Mouse (Mus musculus) adrenal gland, adult 2 months (tissue): ENCODE measurements at regions not wholly inside any gene's neighbourhood (a gene's known extent, or its start where the extent isn't known, plus 50 kb on each side); places are given as distances from the start of the nearest gene placed in this dataset.

Source experiments
- DNase-seq: peaks from one replicate; pipeline ENCODE4 v3.0.0; 2021

DNA sequence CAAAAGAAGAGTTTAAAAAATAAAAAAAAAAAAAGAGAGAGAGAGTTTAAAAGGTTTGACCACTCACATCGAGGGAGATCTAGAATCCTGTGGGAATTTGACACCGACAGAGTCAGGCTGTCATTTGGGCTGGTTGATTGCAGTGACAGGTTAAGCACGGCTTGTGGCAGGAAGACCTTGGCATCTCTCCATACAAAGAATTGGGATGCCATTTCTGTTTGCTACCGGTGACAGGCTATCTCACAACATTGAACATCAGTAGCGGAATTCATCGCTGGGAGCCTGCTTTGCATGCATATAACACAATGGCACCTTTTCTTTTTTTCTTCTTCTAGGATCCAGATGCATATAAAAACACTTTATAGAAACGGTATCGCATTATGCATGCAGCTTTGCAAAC, 53.7 kb upstream of the Gm26657 start:
- DNase-seq, result no peak

DNA sequence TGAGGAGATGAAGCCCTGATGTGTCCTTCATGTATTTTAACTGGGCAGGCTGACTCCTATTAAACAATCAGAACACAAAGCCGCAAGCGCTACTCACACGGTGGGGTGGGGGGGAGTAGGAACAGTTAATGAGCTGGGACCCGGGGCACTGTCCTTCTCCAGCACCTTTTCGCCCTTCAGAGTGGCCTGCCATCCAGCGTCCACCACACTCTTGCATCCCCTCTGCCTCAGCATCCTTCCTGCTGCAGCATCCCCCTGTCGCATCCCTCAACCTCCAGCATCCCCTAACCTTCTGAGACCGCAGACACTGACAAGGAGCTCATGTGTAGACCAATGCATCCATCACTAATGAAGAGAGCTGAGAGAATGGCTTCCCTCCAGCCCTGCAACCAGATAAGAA, 54.2 kb upstream of the Gm26657 start:
- DNase-seq, result no peak

DNA sequence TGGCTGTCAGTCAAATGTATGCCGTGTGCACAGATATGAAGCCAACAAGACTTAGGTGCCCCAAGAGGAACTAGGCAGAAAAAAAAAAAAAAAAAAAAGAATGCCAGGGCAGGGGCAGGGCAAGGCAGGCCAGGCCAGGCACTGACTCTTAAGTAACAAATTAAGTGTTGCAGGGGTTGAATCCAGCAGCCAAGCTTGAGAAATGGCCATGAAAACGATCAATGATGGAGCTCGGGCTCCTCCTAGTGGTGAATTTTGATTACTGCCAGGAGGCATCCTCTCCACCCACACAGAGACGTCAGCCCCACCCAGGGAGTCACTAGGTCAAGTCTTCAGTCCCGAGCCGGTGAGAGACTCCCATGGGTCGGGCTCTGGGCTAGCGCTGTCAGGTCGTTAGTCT, 54.7 kb upstream of the Gm26657 start:
- peak; percentile 92 for DNase-seq

DNA sequence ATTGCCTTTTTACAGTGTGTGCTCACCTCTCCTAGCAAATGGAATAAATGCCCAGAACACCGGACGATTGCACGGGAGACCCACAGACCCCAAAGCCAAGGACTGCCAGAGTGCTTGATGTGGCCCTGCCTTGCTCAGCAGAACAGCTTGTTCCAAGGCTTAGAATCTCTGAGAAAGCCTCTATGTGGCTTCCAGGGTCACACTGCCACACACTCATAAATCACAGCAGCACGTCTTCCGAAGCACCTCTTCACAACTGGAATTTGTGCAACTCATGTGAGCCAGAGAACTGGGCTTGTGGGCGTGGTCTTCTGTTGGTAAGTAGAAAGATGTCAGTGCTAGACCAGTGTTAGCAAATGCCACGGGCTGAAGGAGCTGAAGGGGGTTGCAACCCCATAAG, 55.8 kb upstream of the Gm26657 start:
- DNase-seq, result peak; percentile 49

DNA sequence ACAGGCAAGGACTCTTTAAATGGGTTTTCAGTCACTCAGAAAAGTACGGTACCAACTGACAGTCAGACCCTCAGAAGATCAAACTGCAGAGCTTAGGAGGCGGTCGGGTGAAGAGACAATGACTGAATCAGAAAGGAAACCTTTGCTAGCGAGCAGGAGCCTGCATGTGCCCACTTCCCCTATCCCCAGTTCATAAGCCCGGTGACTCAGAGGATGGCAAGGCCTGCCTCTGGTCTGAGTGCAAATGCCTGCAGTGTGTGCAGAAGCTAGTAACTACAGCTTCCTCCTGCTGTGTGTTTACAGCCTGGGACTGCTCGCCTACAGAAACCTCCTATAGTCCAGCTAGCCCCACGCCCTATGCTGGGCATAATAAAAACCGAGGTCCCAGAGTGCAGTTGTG, 58.7 kb upstream of the Gm26657 start:
- no peak for DNase-seq

DNA sequence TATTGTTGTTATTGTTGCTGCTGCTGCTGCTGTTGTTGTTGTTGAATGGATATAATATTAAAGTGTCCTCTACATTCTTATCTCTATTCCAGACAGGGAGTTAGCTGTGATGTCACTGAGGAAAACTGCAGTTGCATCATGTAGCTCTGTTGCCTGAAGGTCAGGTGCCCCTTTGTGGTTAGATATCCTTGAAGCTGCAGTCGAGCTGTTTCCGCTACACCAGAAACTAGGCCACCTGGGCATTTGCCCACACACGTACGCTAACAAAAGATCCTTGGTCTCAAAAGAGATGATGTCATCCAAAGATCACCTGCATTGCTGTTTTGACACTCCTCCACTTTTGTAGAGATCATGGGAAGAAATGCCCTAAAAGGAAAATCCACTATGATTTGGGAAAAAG, 66.0 kb upstream of the Gm26657 start:
- DNase-seq, result peak; percentile 74

DNA sequence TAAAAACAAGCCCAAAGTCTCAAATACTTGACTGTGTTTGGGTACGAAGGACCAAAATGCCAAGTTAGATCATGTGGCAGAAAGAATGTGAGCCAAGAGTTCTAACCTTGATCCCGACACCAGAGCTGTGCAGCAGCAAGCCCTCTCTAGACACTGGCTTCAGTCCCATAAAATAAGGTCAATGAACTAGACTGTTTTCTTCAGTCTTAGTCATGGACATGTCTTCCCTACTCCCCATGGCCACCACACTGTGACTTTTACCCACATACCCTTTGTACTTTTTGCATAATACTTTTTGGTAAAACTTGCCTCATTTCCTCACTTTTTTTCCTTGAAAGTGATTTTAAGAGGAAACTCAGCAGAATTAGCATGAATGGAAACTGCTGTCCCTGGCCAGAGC, 74.9 kb upstream of the Gm26657 start:
- peak; percentile 58 for DNase-seq

DNA sequence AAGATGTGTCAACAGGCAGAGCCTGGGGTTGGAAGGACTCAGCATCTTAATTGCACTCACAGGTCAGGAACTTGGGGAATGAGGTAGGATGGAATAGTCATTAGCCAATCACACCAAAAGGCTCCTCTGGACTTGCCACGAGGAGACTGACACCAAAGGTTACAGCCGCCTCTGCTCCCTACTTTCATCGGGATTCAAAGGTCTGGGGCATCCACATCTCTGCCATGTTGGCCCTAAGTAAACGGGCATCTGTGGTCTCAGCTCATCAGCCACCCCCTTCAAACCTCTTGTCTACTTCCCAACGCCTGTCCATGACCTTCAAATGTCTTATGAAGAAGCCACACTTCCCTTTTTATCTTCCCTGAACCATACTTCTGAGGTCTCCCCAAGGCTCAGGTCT, 78.1 kb upstream of the Gm26657 start:
- no peak for DNase-seq

DNA sequence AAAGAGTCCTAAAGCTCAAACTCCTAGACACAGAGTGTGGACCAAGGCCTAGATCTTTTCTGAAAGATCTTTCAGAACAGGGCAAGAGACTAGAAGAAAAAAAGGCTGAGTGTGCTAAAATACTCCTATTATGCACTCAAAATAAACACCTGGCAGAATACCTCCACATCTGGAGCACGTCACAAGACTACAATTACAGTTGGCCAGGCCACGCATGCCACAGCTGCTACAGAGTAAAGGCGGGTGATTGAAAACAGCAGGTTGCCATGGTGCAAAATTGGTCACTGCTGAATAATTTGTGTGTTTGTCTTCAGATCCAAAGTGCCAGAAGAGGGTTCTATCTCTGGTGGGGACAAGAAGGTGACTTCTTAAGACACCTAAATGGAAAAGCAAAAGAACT, 82.8 kb upstream of the Gm26657 start:
- DNase-seq, result no peak

DNA sequence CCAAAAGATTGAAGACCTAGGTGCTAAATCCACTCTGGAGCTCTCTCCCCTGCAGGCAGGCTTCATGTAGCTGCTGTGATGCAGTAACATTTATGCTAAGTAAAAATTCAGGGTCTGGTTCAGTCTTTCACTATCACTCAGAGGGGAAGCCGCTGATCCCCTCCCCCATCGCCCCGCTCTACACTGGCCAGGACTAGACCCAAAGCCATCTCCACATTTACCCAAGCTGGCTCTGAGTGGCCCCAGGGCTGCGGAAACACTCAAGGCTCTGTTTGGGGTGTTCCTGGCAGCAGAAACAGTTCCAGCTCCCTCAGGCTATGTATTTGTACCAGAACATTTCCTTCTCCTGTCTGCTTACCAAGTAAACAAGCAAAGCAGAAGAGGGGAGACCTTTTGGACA, 85.5 kb upstream of the Gm26657 start:
- DNase-seq, result no peak

DNA sequence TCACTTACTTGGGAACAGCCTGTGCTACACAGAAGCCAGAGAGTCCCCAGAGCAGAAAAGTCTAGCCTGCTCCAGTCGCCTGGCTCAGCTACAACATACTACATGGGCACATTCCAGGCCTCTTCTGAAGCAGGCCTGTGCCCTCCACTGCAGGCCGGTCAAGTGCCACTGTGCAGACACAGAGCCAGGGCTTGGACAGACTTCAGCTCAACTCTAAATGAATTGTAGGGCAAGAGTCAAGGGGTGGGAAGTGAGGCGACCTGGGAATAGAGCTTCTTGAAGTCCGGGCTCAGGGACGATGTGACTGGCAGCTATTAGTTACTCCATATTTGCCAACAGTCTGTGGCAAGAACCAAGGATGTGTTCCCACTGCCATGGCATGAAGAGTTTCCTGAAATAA, 87.1 kb upstream of the Gm26657 start:
- DNase-seq, result peak; percentile 53

DNA sequence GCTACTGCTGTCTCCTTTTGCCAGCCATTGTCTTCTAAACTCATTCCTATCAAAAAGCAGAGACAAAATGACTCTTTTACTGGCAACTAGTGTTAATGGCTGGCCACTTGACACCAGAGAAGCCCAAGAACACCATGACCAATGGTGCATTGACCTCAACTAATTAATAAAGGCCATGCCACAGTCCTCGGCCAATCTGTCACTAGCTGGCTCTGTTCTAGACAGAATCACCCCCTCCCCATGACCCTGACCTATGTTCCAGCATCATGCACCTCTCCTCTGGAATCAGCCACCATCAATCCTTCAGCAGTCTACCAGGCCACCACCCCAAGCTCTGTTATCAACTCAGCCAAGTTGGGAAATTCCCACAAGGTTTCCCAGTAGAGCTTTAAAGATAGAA, 90.1 kb upstream of the Gm26657 start:
- DNase-seq, result no peak

DNA sequence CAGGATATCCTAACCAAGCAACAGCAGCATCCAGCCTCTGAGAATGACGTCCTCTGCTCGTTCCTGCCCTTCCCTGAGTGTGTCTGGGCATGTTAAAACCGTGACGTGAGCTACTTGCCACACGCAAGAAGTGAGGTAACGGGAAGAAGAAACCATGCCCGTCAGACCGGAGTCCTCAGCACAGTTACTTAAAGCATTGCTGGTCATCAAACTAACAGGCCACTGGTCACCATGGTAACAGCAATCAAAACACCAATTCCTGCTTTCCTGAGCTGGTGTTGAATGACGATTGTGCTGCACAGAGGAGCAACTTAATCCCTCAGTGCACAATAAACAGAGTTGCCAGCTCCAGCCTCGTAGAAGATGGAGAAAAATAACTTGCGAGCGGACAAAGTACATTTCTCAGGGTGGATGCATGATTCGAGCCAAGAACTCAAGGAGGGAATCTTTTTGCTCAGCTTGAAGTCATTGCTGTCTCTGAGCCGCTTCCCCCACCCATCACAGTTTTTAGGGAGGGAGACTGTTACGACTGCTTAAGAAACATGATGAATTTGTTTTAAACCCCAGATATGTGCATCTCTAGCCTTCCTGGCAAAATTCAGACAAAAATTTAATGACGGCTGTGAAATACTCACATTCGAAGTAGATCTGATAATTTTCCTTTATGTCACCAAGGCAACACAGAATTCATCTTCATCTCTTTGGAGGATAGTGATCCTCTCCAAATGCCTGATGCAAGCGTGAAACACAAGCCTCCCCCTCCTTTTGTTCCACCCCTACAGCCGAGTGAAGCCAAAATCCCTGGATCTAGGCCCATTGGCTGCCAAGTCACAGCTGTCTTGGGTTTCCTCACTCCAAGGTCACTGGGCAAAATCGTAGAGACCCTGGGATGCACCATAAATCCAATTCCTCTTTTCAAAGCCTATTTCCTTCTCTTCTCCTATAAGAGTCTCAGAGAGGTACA, 95.6 kb upstream of the Gm26657 start:
- DNase-seq, result peak; percentile 21

DNA sequence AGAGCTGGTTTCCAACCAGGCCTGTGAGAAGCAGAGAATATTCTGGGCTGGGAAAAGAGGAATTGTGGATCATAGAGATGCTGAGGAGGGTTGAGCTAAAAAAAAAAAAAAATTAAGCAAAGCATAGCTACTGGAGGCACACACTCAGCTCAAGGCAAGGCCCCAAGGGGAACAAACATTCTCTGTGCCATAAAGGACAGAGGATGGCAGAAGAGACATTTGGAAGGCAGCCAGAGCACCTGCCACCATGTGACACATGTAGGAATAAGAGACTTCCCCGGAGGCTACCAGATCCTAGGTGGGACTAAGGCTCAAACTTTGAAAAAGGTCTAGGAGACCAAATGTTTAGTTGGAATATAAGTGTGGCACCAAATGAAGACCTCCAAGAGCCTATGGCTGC, 96.4 kb upstream of the Gm26657 start:
- no peak for DNase-seq

DNA sequence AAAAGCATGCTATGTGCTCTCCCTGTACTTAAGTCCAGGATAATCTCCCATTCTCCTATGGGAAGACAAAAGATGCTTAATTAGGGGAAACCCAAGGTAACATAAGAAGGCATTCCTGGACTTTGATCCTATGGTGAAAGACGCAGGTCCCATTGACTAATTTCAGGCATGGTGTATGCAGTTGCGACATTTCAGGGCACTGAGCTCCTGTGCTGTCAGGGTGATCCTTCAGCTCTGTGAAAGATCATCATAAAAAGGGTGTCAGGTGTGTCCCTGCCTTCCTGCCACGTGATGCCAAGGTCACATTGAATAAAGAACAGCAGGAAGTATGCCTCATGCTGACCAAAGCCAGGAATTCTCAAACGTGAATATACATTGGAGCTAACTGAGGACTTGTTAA, 100.2 kb upstream of the Gm26657 start:
- DNase-seq, result no peak

DNA sequence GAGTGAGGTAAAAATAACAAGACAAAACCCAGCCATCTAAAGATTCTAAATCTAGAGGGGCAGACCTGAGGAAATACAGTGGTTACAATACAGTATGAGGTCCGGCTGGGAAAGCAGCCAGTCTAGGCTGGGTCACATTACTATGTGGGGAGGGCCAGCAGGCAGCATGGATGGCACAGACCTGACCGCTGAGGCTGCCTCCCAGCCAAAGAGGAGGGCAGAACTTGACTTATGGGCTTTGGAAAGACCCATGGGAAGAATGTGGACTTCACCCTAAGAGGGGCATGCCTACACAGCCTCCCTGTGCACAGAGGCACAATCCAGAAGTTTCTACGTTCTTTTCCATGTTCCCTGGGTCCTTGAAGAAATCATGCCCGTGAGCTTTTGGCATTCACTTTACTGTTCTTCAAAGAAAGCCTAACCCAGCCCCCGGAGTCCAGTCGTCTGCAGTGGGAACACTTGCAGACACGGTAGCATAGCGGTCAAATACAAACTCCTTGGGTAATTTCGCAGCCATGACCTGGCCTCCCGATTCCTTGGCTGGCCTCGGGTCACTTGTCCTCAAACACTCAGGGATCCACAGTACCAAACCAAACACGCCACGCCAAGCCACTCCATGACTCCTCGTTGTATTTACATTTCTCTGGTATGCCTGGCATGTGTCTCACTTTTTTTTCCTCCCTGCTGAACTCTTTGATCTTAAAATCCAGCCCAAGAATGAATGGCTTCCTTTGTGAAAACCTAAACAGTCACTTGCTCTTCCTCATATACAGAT, 101.0 kb upstream of the Gm26657 start:
- DNase-seq, result peak; percentile 30

DNA sequence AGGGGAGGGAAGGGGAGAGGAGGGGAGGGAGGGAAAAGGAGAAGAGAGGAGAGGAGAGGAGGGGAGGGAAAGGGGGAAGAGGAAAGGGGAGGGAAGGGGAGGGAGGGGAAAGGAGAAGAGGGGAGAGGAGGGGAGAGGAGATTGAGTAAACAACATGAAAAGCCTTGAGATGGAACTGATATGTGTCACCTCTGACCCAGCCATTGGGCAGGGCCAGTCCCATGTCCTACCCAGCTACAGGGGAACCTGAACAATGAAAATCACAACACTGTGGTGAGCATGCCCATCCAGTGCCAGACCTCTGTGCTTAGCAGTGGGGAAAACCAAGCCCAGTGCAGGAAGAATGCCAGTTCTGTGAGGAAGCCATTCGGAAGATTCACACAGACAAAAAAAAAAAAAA, 103.6 kb upstream of the Gm26657 start:
- DNase-seq, result no peak

DNA sequence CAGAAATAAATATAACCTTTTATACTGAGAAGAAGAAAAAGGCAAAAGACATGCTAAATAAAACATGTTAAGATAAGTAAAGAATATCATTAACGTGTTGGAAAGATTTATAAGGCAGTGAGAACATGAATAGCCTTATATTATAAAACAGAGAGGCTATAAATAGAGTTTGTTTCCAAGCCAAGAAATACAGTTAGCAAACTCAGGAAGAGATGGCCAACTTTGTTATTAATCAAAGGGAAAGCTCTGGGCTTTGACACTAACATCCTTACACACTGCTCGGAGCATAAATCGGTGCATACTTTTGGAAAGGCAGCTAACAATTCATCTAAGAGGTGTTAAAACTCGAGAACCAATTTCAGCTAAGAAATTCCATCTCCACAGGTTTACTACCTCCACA, 106.3 kb upstream of the Gm26657 start:
- no peak for DNase-seq

DNA sequence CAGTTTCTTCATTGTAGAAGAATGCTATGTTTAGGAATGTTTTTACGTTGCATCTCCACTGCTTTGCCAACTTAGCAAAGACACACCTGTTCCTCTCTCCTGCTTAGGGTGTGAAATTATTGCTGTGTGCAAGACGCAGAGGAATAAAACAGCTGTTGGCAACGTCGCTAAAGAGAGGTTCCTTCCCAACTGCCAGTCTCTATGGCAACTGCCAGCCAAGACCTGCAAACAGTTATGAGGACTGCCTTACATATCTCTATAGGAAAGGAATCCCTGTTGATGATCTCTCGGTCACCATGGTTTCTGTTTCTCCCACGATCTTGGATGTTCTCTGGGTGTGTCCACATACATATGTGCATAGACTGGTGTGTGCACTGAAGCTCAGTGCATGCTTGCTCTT, 109.6 kb upstream of the Gm26657 start:
- no peak for DNase-seq

DNA sequence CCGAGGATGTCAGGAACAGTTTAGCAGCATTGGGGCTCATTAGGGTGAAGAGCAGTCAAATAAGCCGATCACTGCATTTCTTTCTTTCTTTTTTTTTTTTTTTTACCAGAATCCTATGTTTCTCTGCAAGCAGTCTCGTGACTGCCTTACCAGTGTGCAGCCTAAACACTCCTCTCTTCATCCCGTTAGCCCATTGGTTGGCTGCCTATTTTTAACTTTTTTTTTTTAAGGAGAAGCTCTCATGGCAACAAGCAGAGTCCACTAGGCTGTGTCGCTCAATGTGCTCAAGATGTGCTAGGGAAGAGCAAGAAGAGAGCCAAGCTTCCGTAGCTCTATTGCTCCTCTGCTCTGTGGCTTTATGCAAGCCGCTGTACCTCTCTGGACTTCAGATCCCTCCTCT, 112.7 kb upstream of the Gm26657 start:
- DNase-seq, result no peak

DNA sequence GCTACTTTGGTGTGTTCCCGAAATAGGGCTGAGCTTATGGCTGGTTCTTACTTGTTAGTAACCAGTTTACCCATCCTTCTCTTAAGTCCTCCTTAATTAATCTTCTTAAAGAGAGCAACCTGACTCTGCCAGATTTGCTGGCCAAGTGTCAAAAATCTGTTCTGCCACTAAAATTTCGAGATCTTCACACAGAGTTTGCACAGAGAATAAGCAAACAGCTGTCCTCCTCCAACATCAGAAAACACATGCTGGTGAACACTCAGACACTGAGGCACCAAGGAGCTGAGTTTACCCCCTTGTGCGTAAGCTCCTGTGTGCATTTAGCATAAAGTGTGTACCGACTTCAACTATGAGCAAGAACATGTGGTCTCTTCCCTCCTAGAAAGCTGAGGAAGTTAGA, 118.1 kb upstream of the Gm26657 start:
- DNase-seq, result no peak

DNA sequence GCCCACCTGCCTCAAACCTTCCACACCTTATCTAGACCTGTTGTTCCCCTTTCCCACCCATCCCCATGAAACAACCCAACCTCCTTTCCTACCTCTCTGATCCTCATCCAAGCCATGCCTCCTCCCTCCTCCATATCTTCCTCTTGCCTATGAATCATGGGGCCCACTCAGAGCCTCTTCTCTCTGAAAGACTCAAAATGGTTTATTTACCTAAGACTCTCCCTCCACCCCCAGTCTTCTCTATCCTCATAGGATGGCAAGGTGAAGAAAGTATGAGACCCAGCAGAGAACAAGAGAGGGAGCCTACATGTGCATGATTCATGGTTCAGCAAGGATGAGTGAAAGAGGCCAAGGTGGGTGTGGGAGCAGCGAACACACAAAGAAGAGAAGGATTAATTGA, 118.5 kb upstream of the Gm26657 start:
- DNase-seq, result no peak

DNA sequence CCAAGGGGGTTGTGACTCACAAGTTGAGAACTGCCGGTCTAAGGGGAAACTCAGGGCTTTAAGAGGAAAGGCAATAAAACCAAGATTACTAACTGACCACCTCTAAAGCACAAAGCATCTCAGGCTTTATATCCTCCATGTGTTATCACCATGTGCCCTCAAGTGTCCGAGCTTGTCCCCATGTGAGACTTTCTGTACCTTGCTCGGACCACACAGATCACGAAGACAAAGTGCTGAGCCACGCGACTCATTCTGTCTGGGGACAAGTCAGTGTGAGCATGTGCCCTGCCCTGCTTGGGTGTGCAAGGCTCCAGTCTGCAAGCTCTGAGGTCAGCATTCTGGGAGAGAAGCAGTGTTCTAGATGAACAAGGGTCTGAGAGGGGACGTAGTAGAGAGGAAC, 119.2 kb upstream of the Gm26657 start:
- DNase-seq, result no peak

DNA sequence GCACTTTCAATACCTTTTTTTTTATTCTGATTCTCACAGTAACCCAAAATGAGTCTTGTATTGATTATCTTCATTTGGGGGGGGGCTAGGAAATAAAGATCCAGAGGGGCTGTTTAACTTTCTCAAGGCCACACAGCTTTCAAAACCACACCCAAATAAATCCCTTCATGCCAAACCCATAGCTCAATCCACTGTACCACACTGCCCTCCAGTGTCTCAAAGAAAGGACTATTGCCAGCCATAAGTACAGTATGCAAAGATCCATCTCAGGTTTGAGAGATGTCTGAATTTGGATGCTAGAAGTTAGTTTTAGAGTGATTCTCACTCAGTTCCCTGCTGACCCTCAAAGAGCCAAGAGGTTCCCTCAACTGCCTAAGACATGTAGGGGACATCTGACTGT, 120.1 kb upstream of the Gm26657 start:
- no peak for DNase-seq
